Mouse (Mus musculus): ENCODE results near the gene Ccin. TPM values are rescaled to one million over a fixed set of nuclear protein-coding genes. Genes with fewer than 3 reads are reported as not detected.

Gene Ccin
- polyA plus RNA-seq, 1 experiment from 2014 or later: not detected

DNA sequence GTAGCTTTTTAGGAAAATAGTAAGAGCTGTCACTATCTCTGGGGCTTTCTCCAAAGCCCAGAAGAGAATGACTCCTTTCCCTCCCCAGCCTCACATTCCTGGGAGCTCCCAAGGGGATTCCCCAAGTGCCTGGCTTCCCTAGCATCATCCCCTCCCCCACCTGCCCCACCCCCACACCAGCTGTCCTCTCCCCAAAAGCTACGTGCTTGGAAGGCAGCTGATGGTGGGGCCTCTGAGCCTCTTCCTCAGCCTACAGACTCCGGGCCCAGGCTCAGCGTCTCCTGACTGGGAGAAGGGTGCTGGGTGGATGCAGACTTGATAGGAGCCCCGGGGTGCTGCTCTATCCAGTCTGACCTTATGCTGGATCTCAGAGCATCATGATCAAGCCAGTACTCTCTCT, 13.9 kb upstream of the Ccin start:
- no peak overlapping the region for H3K4me2 ChIP-seq (ENCODE audit: low read depth, low read length)
- WGBS: 12% methylated on average over 4 of the region's 4 CpGs
- no peak overlapping the region for H3K27ac ChIP-seq (replicated peaks; ENCODE audit: low read depth, low read length)
- no peaks in the 10 kb centered on the region for H3K36me3 ChIP-seq (replicated peaks; ENCODE audit: control insufficient read depth, insufficient read depth, low read depth, low read length)
- peaks cover 10% of the 10 kb centered on the region for H3K4me1 ChIP-seq (ENCODE audit: control insufficient read depth, insufficient read depth, low read length)
- DNase-seq (ENCODE audit: low spot score): peak; percentile 48
- H3K27me3 ChIP-seq (ENCODE audit: control insufficient read depth, insufficient read depth, low read length): no peaks in the 10 kb centered on the region
- H3K9me3 ChIP-seq (replicated peaks; ENCODE audit: control insufficient read depth, low read length): no peaks in the 10 kb centered on the region
- no peak overlapping the region for H3K4me3 ChIP-seq (ENCODE audit: low read depth, low read length)
- no peak for ATAC-seq (replicated peaks; ENCODE audit: insufficient number of reproducible peaks, low FRiP score, low TSS enrichment, low read depth)
- no peak overlapping the region for H3K9ac ChIP-seq (replicated peaks; ENCODE audit: low read length)

DNA sequence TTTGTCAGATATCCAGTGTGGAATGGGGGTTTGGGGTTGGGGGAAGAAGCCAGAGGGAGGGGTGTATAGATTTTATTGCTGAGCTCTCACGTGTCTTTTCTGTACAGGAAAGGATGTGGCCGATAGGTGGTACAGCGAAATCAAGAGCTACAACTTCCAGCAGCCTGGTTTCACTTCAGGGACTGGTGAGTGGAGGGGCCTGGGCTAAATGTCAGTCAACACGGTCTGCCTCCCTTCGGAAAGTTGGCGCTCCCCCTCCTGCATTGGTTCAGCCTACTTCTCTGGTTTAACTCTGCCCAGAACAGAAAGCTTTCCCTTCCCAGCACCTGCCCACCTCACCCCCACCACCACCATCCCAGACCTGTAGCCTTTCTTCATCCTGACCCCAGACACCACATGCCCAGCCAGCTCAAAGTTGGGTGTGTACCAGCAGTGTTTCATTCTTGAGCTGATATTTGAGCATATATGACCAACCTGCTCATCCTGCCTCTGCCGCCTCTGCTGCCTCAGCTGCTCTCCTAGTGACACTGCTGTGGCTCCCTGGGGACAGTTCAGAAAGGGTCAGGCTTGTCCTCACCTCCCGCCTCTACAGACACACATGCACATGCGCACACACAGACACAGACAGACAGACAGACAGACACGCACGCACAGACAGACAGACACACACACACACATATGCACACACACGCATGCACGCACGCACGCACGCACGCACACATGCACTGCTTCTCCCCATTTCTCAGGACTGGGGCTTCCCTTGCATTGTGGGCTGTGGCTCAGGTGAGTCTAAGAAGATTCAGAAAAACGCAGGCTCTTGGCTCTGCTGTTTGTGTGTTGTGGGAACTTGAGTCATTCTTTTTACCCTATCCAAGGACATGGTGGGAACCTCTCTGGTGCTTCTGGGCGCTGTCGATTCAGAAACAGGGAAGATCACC, 12.6 kb upstream of the Ccin start:
- Histone ChIP-seq H3K27me3 (ENCODE audit: control insufficient read depth, insufficient read depth, low read length) (no peaks in the 10 kb centered on the region), H3K9ac (replicated peaks; ENCODE audit: low read length) (no peak overlapping the region), H3K4me2 (ENCODE audit: low read depth, low read length) (no peak overlapping the region), H3K4me1 (ENCODE audit: control insufficient read depth, insufficient read depth, low read length) (peaks cover 7% of the 10 kb centered on the region), H3K27ac (replicated peaks; ENCODE audit: low read depth, low read length) (no peak overlapping the region), H3K4me3 (ENCODE audit: low read depth, low read length) (no peak overlapping the region), H3K36me3 (replicated peaks; ENCODE audit: control insufficient read depth, insufficient read depth, low read depth, low read length) (no peaks in the 10 kb centered on the region), H3K9me3 (replicated peaks; ENCODE audit: control insufficient read depth, low read length) (no peaks in the 10 kb centered on the region)
- no peak for ATAC-seq (replicated peaks; ENCODE audit: insufficient number of reproducible peaks, low FRiP score, low TSS enrichment, low read depth)
- 83% methylated on average over 20 of the region's 20 CpGs for WGBS
- DNase-seq (ENCODE audit: low spot score): no peak

DNA sequence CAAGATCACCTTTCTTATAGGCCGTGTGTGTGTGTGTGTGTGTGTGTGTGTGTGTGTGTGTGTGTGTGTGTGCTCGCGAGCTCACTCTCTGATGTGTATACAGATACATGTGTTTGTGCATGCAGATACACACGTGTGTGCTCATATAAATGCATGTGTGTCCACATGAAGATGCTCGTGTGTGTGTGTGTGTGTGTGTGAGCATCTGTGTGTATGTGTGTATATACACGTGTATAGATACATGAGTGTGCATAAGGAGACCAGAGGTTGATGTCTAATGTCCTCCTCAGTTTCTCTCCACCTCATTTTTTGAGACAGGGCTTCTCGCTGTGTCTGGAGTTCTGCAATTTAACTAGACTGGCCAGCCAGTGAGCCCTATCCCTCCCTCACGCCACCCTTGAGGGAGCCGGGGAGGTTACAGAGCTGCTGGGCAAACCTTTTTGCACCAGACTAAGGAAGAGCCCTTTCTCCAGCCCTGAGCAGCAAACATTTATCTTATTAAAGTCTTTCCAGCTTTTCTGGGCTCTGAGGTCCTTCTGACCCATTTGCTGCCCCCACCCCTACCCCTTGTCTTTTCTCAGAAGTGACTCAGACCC, 11.6 kb upstream of the Ccin start:
- peaks cover 7% of the 10 kb centered on the region for H3K4me1 ChIP-seq (ENCODE audit: control insufficient read depth, insufficient read depth, low read length)
- H3K27me3 ChIP-seq (ENCODE audit: control insufficient read depth, insufficient read depth, low read length): no peaks in the 10 kb centered on the region
- no peaks in the 10 kb centered on the region for H3K9me3 ChIP-seq (replicated peaks; ENCODE audit: control insufficient read depth, low read length)
- H3K36me3 ChIP-seq (replicated peaks; ENCODE audit: control insufficient read depth, insufficient read depth, low read depth, low read length): no peaks in the 10 kb centered on the region
- H3K4me3 ChIP-seq (ENCODE audit: low read depth, low read length): no peak overlapping the region
- peak overlapping the region; percentile 42 for H3K27ac ChIP-seq (replicated peaks; ENCODE audit: low read depth, low read length)
- H3K9ac ChIP-seq (replicated peaks; ENCODE audit: low read length): no peak overlapping the region; the same call in 1 of the 2 replicates
- no peak for ATAC-seq (replicated peaks; ENCODE audit: insufficient number of reproducible peaks, low FRiP score, low TSS enrichment, low read depth)
- 64% methylated on average over 9 of the region's 9 CpGs for WGBS
- H3K4me2 ChIP-seq (ENCODE audit: low read depth, low read length): no peak overlapping the region
- no peak for DNase-seq (ENCODE audit: low spot score)

DNA sequence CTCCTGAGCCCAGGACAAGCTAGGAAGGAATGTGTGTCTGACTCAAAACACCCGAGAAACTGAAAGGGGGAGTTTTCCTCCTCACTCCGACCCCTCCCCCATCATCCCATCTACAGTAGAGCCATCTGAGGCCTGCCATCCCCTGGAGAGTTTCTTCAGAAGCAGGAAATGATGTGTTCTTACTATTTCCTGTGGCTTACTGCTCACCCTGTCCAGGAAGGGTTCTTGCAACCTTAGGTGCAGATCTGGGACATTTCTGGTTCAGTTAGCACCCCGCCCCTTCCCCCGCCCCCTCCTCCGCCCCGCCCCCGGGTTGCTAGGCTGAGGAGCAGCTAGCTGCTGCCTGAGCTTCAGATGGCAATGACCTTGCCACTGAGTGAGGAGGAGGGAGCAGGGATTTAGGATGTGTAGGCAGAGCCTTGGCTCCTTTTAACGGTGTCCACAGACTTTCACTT, 11.1 kb upstream of the Ccin start:
- Histone ChIP-seq H3K27me3 (ENCODE audit: control insufficient read depth, insufficient read depth, low read length) (no peaks in the 10 kb centered on the region), H3K9ac (replicated peaks; ENCODE audit: low read length) (no peak overlapping the region), H3K9me3 (replicated peaks; ENCODE audit: control insufficient read depth, low read length) (no peaks in the 10 kb centered on the region), H3K36me3 (replicated peaks; ENCODE audit: control insufficient read depth, insufficient read depth, low read depth, low read length) (no peaks in the 10 kb centered on the region), H3K4me3 (ENCODE audit: low read depth, low read length) (no peak overlapping the region), H3K4me2 (ENCODE audit: low read depth, low read length) (no peak overlapping the region), H3K4me1 (ENCODE audit: control insufficient read depth, insufficient read depth, low read length) (peaks cover 7% of the 10 kb centered on the region), H3K27ac (replicated peaks; ENCODE audit: low read depth, low read length) (peak overlapping the region; percentile 42)
- WGBS: 5% methylated on average over 8 of the region's 8 CpGs
- ATAC-seq (replicated peaks; ENCODE audit: insufficient number of reproducible peaks, low FRiP score, low TSS enrichment, low read depth): peak; percentile 71
- DNase-seq (ENCODE audit: low spot score): peak; percentile 72

DNA sequence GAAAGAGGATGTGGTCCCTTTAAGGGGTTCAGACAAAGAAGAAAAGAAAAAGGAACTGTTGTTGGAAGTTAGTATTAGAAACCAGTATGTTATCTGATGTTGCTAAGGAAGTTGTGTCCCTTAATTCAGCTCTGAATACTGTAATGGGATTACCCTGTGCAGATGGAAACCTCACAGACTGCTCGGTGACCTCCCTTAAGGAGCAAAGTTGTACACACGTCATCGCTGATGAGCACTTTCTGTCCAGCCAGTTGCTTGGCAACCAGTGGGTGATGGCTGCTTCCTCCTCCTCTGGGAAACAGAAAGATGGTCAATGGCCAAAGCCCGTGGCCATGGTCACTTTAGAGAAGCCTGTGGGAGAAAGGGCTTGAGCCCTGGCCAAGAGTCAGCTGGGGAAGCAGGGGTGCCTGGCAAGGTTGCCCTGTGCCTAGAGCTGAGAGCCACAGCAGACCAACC, 9.7 kb upstream of the Ccin start:
- peaks cover 5% of the 10 kb centered on the region for H3K4me1 ChIP-seq (ENCODE audit: control insufficient read depth, insufficient read depth, low read length)
- 67% methylated on average over 4 of the region's 4 CpGs for WGBS

DNA sequence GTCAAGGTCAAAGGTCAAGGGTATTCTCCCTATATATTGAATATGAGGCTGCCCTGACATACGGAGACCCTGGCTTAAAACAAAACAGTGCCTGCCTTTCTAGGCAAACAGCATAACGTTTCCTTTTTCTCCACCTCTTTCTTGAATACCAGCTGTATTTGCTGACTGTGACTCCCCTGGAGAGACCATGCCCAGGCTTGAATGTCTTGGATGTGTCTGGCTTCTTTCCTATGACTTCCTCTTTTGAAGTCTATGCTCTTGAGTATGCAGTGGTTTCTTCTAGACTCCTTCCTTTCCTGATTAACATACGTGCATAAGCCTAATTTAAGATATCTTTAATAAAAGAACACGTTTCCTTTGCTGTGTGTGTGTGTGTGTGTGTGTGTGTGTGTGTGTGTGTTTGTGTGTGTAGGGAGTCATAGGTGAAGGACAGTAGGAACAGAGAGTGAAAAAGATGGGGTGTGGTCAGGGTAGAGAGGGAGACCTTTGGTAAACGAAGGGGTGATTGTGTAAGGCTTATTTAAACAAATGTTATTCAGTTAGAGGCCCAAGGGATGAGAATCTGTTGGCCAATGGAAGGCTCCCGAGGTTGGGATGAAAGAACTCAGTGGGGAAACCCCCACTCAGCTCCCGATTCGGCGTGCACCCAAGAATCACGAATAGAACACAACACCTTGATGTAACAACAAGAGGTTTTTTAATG, 8.2 kb upstream of the Ccin start:
- no peak overlapping the region for H3K27ac ChIP-seq (replicated peaks; ENCODE audit: low read depth, low read length)
- WGBS: 80% methylated on average over 10 of the region's 10 CpGs
- H3K9ac ChIP-seq (replicated peaks; ENCODE audit: low read length): no peak overlapping the region
- no peak for ATAC-seq (replicated peaks; ENCODE audit: insufficient number of reproducible peaks, low FRiP score, low TSS enrichment, low read depth)
- DNase-seq (ENCODE audit: low spot score): no peak
- no peaks in the 10 kb centered on the region for H3K4me1 ChIP-seq (ENCODE audit: control insufficient read depth, insufficient read depth, low read length)
- H3K4me3 ChIP-seq (ENCODE audit: low read depth, low read length): no peak overlapping the region
- H3K36me3 ChIP-seq (replicated peaks; ENCODE audit: control insufficient read depth, insufficient read depth, low read depth, low read length): no peaks in the 10 kb centered on the region
- no peaks in the 10 kb centered on the region for H3K9me3 ChIP-seq (replicated peaks; ENCODE audit: control insufficient read depth, low read length)
- H3K4me2 ChIP-seq (ENCODE audit: low read depth, low read length): no peak overlapping the region
- no peaks in the 10 kb centered on the region for H3K27me3 ChIP-seq (ENCODE audit: control insufficient read depth, insufficient read depth, low read length)

More for the DNA sequence above, 9.7 kb upstream of the Ccin start:
- no peak overlapping the region for H3K4me3 ChIP-seq (ENCODE audit: low read depth, low read length)
- H3K9ac ChIP-seq (replicated peaks; ENCODE audit: low read length): no peak overlapping the region
- ATAC-seq (replicated peaks; ENCODE audit: insufficient number of reproducible peaks, low FRiP score, low TSS enrichment, low read depth) (no peak), DNase-seq (ENCODE audit: low spot score) (no peak)
- H3K36me3 ChIP-seq (replicated peaks; ENCODE audit: control insufficient read depth, insufficient read depth, low read depth, low read length): no peaks in the 10 kb centered on the region
- no peaks in the 10 kb centered on the region for H3K27me3 ChIP-seq (ENCODE audit: control insufficient read depth, insufficient read depth, low read length)
- no peaks in the 10 kb centered on the region for H3K9me3 ChIP-seq (replicated peaks; ENCODE audit: control insufficient read depth, low read length)
- H3K4me2 ChIP-seq (ENCODE audit: low read depth, low read length): no peak overlapping the region
- no peak overlapping the region for H3K27ac ChIP-seq (replicated peaks; ENCODE audit: low read depth, low read length)

DNA sequence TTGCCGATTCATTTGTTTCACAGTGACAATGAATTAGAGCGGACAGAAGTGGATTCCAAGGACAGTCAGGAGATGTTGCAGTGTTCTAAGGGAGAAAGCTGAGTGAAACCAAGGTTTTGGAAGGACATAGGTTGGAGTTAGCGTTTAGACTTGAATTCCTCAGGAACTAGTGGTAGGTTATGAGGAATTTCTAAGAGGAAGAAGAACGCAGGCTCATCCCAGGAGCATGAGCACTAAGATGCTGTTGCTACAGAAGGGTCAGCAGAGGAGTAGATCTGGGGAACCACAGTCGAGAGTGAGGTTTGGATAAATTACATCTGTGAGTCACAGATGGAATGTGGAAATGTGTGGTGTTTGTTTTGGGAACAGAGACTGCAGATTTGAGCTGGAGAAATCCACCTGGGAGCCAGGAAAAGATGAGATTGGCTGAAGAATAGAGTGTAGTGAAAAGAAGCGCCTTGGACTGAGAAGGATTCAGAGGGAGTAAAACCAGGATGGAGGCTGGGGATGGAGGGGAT, 7.0 kb upstream of the Ccin start:
- 78% methylated on average over 6 of the region's 6 CpGs for WGBS
- DNase-seq (ENCODE audit: low spot score): no peak
- H3K27me3 ChIP-seq (ENCODE audit: control insufficient read depth, insufficient read depth, low read length): no peaks in the 10 kb centered on the region

More for the DNA sequence above, 7.0 kb upstream of the Ccin start:
- no peak for ATAC-seq (replicated peaks; ENCODE audit: insufficient number of reproducible peaks, low FRiP score, low TSS enrichment, low read depth)
- Histone ChIP-seq H3K4me1 (ENCODE audit: control insufficient read depth, insufficient read depth, low read length) (no peaks in the 10 kb centered on the region), H3K9ac (replicated peaks; ENCODE audit: low read length) (no peak overlapping the region), H3K4me2 (ENCODE audit: low read depth, low read length) (no peak overlapping the region), H3K36me3 (replicated peaks; ENCODE audit: control insufficient read depth, insufficient read depth, low read depth, low read length) (no peaks in the 10 kb centered on the region), H3K9me3 (replicated peaks; ENCODE audit: control insufficient read depth, low read length) (no peaks in the 10 kb centered on the region), H3K27ac (replicated peaks; ENCODE audit: low read depth, low read length) (no peak overlapping the region), H3K4me3 (ENCODE audit: low read depth, low read length) (no peak overlapping the region)
